Mouse (Mus musculus): ENCODE results near the gene Fyb2.

Fyb2 gene

DNA sequence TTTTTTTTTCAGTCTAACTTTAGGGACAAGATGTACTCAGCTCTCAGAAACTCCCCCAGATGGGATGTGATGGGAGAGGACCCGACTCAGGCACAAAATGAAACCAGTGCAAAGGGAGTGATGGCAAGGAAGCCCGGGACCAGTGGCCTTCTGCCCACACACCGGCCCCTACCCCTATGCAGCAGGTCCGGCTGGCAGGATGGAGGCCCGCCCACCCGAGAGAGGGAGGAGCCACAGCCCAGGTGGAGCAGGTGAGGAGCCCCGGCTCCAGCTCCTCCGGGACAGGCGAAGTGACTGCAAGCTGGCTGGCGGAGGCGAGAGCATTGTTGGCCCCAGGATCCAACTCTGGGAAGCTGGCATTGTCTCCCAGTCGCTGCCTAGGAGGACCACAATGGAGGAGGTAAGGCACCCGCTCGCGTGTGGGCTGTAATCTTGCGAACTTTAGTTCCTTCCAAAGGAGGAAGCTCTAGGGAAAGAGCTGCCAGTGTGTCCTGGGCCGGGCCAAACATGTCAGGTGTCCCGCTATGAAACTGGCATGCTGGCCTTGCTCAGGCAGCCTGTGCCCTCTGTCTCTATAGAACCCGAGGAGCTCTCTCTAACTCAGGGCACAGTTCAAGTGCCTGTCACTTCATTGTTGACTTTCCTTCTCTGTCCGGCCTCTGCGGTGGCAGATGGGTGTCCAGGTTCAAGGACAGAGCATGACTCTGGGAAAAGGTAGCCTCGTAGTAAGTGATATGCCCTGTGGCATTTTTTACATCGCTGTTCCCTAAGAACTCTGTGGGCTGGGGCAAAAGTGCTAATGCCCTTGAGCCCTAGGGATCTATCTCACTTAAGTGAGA lies at the start of gene Fyb2:
TSS of gene Fyb2 (plus strand) at position 166 of the 839 bp plus-strand sequence.
- TF ChIP-seq GATA4 (IDR thresholded peaks at IDR 0.05; ENCODE audit: insufficient replicate concordance, low read length) = no peak

DNA sequence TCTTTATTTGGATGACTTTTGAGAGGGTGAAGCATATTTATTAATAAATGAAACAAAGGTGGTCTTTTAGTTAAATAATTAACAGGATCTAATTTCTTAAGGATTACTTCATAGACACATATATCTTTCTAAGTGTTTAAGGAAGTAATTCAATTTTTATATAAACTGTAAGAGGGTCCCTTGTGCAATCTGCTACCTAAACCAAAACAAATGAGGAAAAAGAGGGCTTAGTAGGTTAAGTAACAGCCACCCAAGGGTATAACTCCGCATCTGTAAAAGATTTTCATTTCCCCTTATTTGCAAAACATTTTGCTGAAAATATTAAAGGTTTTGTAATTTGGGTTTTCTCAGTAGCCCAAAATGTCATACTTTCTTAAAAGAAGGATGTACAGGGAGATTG lies 48.9 kb upstream of the Fyb2 start:
- no peak for TF ChIP-seq GATA4 (IDR thresholded peaks at IDR 0.05; ENCODE audit: insufficient replicate concordance, low read length)

DNA sequence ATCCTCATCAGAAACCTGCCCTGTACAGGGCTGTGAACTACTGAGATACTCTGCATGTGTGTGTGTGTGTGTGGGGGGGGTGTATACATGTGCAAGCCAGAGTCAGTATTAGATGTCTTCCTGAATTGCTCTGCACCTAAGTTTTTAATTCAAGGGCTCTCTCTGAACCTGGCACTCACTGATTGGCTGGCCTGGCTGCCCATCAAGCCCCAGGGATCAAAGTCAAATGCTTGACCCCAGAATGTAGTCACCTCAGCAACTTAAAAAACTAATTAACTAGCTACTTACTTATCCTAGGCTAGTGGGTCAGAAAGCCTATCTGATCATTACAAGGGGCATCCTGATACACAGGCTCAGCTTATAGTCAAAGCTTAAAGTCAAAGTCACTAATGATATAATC lies 43.7 kb upstream of the Fyb2 start:
- no peak for TF ChIP-seq GATA4 (IDR thresholded peaks at IDR 0.05; ENCODE audit: insufficient replicate concordance, low read length)

DNA sequence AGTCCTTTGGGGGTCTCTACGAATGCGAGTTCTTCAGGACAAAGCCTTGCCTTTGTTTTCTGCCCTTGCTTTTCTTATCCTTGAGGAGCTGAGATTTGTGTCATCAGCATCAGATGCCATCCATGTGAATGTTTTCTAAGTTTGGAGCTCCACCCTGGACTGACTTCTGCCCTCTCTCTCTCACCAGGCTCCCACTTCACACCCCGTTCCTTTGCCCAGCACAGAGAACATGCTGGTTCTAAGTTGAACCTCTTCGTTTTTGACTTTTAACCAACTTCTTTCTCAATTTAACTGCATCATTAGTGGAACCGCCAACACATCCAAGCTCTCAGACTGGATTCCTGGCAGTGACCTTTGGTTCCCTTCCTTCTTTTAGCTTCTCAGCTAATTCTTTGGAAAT lies 43.1 kb upstream of the Fyb2 start:
- no peak for TF ChIP-seq GATA4 (IDR thresholded peaks at IDR 0.05; ENCODE audit: insufficient replicate concordance, low read length)

DNA sequence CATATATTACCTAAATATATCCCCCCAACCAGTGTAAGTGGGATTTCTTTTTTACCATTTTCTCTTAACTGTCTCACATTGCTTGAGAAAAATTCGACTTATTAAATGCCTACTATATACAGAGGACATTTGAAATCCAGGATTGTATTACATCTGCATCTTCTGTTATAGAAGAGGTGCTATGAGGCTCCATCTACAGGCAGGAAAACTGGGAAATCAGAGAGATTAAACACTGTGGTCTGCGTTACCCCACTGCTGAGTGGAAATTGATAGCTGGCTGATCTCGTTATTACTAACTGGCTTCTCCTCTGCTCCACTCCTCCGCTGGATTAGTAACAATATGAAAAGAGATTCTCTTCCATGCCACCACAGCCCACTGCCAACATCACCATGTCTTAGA lies 37.4 kb upstream of the Fyb2 start:
- no peak for TF ChIP-seq GATA4 (IDR thresholded peaks at IDR 0.05; ENCODE audit: insufficient replicate concordance, low read length)

DNA sequence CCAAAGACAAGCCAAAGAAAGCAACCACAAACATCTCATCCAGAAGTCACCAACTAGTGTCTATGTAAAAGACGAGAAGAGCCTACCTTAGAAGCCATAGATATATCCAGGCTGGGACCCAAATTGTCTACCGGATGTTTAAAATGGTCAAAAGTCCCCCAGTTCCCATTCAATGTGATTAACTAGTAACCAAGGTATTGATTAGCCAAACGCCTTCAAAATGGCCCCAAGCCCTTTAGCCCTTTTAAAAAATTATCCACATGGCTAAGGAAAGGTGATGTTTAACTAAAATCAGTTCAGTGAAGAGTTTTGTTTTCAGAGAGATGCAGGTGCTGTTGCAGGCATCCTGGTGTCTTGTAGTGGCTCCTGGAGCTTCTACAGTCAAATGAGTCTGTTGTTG lies 36.9 kb upstream of the Fyb2 start, which contains the start of gene C8a:
TSS of gene C8a (minus strand) at position 76 of the 400 bp plus-strand sequence.
- no peak for TF ChIP-seq GATA4 (IDR thresholded peaks at IDR 0.05; ENCODE audit: insufficient replicate concordance, low read length)

DNA sequence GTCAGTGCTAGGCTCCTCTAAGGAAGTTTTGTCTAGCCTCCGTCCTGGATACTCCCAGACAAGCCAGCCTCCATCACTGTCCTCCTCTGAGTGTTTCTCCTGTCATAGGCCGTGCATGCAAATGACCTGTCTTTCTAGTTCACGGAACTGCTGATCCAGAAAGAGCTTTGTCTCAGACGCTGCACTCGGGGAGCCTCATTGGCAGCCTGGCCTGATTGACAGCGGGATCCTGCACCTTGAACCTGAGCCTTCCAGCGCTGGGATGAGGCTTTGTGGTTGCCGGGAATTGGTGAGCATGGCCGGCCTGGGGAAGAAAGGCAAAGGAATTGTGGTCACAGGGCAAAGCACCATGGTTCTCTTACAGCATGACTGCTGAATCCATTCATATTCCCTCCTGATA lies 25.8 kb upstream of the Fyb2 start:
- no peak for TF ChIP-seq GATA4 (IDR thresholded peaks at IDR 0.05; ENCODE audit: insufficient replicate concordance, low read length)

DNA sequence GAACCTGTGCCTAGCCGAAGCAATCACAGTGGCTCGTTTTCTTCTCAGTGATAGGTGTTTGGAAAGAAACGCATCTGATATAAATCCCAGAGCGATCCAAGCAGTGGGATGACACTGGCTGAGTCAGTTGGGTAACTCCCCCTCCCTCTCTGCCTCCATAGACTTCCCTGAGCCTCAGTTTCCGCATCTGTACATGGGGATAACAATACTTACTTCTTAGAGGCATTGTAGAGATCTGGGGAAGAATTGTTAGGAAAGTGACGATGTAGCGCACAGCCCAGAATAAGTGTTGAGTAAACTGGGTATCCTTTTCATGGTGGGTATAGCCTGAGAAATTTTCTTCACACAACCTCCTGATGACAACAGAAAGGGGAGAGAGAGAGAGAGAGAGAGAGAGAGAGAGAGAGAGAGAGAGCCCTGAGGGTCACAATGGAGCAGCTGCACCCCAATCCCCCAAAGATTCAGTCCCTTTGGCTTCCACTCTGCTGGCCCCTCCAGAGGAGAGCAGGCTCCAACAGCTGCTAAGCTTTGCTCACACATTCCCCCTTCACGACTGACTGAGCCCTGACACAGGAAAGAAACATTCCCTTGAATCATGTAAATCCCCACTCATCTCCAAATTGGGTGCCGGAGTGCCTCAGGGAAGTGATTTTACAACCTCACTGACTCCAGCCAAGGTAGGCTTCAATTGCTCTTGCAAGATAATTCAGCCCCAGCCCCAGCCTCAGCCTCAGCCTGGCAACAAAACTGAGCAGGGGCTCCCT lies 24.6 kb upstream of the Fyb2 start:
- no peak for TF ChIP-seq GATA4 (IDR thresholded peaks at IDR 0.05; ENCODE audit: insufficient replicate concordance, low read length)

DNA sequence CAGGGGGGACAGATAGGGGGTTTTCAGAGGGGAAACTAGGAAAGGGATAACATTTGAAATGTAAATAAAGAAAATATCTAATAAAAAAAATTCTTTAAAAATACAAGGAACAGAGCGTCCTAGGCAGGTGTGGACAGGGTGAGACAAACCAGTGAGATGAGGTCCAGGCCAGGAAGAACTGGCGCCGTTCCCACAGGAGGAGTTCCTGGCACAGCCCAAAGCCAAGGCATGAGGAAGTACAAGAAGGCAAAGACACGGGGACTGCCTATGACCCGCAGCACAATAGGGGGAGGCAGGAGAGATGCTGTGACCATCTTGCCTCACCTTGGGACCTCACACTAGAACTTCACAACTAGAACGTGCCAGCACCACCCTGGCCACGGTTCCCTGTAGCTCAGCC lies 21.5 kb upstream of the Fyb2 start:
- no peak for TF ChIP-seq GATA4 (IDR thresholded peaks at IDR 0.05; ENCODE audit: insufficient replicate concordance, low read length)

DNA sequence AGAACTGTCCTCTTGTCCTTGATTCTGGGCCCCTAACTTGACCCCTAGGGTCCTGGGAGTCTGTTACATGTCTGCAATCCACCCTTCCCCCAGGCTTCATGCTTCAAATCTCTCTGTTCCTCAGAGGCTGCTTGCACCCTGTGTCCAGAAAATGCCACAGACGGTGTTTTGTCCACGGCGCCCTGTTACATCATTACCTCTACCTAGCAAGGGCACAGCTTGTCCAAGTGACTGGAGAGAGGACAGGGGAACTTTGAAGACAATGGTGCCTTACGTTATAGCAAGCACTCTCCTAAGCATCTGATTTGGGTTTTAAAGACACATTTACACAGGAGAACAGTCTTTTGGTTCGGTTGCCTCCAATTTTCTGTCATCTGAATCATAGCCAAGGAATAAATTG lies 19.7 kb upstream of the Fyb2 start:
- no peak for TF ChIP-seq GATA4 (IDR thresholded peaks at IDR 0.05; ENCODE audit: insufficient replicate concordance, low read length)

DNA sequence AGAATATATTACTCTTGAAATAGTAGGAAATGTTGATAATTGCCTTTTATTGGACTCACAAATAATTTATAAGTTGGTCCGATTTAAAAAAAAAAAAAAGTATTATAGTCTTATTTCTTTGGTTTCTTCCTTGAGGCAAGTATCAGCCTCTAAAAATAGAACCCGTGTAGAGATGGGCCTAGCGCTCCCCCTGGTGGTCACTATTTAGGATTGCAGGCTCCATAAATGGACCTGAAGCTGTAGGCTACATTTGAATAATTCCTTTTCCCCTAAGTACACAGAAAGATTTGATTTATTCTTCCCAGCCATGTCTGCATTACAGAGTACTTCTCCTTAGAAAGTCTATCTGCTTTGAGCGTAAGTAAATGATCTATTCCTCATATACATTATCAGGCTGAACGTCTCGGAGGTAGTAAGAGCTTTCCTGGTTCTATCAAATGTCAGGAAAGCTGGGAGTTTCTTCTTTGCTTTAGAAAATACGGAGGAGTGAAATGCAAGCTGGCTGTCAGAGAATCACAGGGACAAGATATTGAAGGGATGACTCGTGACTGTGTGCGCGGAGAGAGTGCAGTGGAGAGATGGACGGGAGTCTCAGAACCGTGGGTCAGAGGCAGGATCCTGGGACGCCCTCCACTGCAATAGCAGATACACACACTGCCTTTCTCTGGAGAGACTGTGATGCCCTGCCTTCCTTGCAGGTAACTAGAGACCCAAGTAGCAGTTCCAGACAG lies 19.1 kb upstream of the Fyb2 start:
- no peak for TF ChIP-seq GATA4 (IDR thresholded peaks at IDR 0.05; ENCODE audit: insufficient replicate concordance, low read length)

DNA sequence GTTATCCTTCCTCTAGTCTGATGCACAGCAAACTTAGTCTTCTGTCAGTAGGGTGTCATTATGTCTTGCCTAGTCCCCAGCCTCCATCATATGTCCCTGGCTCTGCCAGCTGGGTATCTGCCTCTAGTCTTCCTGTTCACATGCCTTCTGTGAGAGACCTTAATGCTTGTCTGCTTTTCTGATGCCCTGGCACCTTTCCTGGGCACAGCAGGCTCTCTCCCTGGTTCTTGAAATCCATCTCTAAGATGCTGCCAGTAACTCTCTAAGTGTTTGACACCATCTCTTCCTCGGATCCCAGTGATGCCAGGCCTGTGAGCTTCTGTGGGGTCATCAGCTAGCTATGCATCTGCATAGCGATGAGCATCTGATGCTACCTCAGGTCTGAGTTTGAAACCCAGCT lies 10.4 kb upstream of the Fyb2 start:
- TF ChIP-seq GATA4 (IDR thresholded peaks at IDR 0.05; ENCODE audit: insufficient replicate concordance, low read length) = no peak

DNA sequence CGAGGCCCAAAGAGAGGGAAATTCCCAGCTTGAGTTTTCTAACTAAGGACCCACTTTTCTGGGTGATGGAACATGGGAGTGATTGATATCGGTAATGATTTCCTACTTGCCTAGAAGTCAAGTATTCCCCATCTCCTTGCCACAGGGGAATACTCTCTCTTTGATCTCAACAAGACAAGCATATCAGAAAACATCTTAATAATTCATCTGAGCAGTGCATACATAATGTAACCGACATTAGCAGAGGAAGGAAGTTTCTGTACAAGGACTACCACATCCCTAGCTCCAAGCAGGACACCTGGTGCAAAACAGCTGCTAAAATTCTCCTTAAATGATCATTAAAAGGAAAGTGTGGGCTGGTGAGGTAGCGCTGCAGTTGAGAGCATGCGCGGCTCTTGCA lies 8.2 kb upstream of the Fyb2 start:
- no peak for TF ChIP-seq GATA4 (IDR thresholded peaks at IDR 0.05; ENCODE audit: insufficient replicate concordance, low read length)

DNA sequence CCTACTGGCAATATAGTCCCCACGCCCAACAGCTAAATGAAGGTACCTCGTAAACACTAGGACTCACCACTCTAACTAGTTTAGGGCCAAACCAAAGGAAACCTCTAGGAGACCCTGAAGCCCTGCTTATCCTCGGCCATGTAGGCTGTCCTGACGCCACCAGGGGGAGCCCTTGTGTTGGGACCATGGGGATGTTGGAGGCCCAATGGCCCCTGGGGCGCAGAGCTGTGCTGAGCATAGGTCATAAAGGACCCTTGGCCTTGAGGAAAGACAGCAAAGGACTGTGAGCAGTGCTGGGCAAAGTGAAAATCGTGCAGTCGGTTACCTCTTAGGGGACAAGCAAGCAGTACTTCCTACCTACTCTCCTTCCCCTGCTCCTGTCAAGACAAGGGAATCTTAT lies 1.6 kb upstream of the Fyb2 start:
- TF ChIP-seq GATA4 (IDR thresholded peaks at IDR 0.05; ENCODE audit: insufficient replicate concordance, low read length) = no peak

DNA sequence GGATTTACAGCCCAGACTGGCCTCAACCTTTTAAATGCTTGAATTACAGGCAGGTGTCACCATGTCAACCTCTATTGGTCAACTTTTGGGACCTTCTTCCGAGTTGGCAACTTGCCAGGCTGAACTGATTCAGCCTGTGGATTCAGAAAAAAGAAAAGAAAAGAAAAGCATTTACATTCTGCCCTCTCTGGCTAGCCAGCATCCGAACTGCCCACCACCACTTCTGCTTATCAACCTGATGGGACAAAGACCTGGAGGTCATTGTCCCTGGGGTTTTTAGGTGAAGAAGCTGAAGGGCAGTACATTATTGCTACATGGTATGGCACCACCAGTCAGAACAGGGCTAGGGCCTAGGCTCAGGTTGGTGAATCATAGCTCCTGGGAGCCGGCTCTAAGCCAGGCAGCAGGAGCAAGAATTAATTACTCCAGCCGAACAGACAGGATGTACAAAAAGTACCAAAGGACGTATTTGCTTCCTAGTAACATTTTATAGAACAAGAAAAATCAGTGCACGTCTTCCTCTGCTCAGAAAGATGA lies 1.5 kb downstream of the Fyb2 start:
- no peak for TF ChIP-seq GATA4 (IDR thresholded peaks at IDR 0.05; ENCODE audit: insufficient replicate concordance, low read length)

Data from liver, adult (tissue).